ENCODE assay signal across 10 mouse cellular contexts in genomic region chr7:37338067-37338501, GRCm38 (mm10).
A peak's percentile ranks its signal among the peaks of the same experiment; 100 is the strongest.
DNase-seq lines count a peak whose midpoint lies in the region; ATAC-seq and TF ChIP-seq lines count a peak whose summit lies in the region.
"Had no signal": no experiment of that assay in that cellular context is flagged by ENCODE, and none has a peak within 500 bp of the region (broad histone marks: within the 10 kb centered on the region; RNA-seq: fewer than 3 reads in every experiment).

No protein-coding gene starts in this region.

- peak; percentile 44; the same call in 1 of the 2 replicates for ATAC-seq in forebrain, embryonic 11.5 days (replicated peaks; ENCODE audit: low FRiP score)
- ATAC-seq in limb, embryonic 12.5 days (ENCODE audit: insufficient number of reproducible peaks, insufficient read depth, low FRiP score, low TSS enrichment, low read depth), result peak; percentile 60

- no peak for TF ChIP-seq POLR2A in brain, embryonic 14.5 days (IDR thresholded peaks at IDR 0.05; ENCODE audit: borderline replicate concordance, extremely low read depth, insufficient read depth, insufficient read length, poor library complexity, severe bottlenecking)

- no peak for TF ChIP-seq CTCF in gastrocnemius, adult 2 months (IDR thresholded peaks at IDR 0.05)
- TF ChIP-seq CTCF in brain, embryonic 14.5 days (IDR thresholded peaks at IDR 0.05; ENCODE audit: borderline replicate concordance, extremely low read depth, insufficient read depth, insufficient read length), result no peak

- no peak for DNase-seq in gastrocnemius, adult 2 months
- no peak for DNase-seq in gastrocnemius, postnatal 36 days
- DNase-seq in brain, embryonic 14.5 days (ENCODE audit: low read depth), result peak; percentile 66
- no peak for DNase-seq in forebrain, embryonic 11.5 days (ENCODE audit: low spot score)
- DNase-seq in right cerebral cortex, adult 2 months (ENCODE audit: low spot score in 2 of 2), result no peak
- no peak for DNase-seq in thymus, adult 18-20 months
- DNase-seq in urinary bladder, postnatal 36 days (ENCODE audit: low spot score in 2 of 2), result no peak
- DNase-seq: B cell, adult 2 months had no signal

- peak overlapping the region; percentile 63; the same call in 1 of the 2 replicates for H3K27ac ChIP-seq in gastrocnemius, adult 2 months
- H3K27ac ChIP-seq in forebrain, embryonic 11.5 days (ENCODE audit: low read depth, low read length), result no peak overlapping the region
- H3K27ac ChIP-seq in limb, embryonic 12.5 days, result peak overlapping the region; percentile 89
- H3K27ac ChIP-seq: heart, embryonic 10.5 days had no signal

- no peaks in the 10 kb centered on the region for H3K36me3 ChIP-seq in forebrain, embryonic 11.5 days (ENCODE audit: control insufficient read depth, insufficient read depth, low read length)
- H3K36me3 ChIP-seq in limb, embryonic 12.5 days, result no peaks in the 10 kb centered on the region
- H3K36me3 ChIP-seq: heart, embryonic 10.5 days had no signal

- H3K4me2 ChIP-seq in forebrain, embryonic 11.5 days (ENCODE audit: low read depth, low read length, severe bottlenecking), result no peak overlapping the region
- peak overlapping the region; percentile 74 for H3K4me2 ChIP-seq in limb, embryonic 12.5 days

- no peak overlapping the region; the same call in 1 of the 2 replicates for H3K4me3 ChIP-seq in gastrocnemius, adult 2 months
- H3K4me3 ChIP-seq in forebrain, embryonic 11.5 days (ENCODE audit: low read depth, low read length), result no peak overlapping the region
- peak overlapping the region; percentile 40 for H3K4me3 ChIP-seq in limb, embryonic 12.5 days (replicated peaks)
- H3K4me3 ChIP-seq: heart, embryonic 10.5 days had no signal

- no peaks in the 10 kb centered on the region for H3K9me3 ChIP-seq in forebrain, embryonic 11.5 days (ENCODE audit: control insufficient read depth, low read length)
- no peaks in the 10 kb centered on the region for H3K9me3 ChIP-seq in limb, embryonic 12.5 days
- H3K9me3 ChIP-seq: heart, embryonic 10.5 days had no signal

- intact Hi-C loops in gastrocnemius, adult 2 months (cut with DNase I), result no loop called here
- intact Hi-C loops in gastrocnemius, postnatal 36 days (cut with DNase I), result no loop called here

- no peaks in the 10 kb centered on the region for H3K27me3 ChIP-seq in forebrain, embryonic 11.5 days (ENCODE audit: control insufficient read depth, insufficient read depth, low read length)
- H3K27me3 ChIP-seq in limb, embryonic 12.5 days, result peaks cover 15% of the 10 kb centered on the region; the same call in 1 of the 2 replicates

- H3K9ac ChIP-seq in forebrain, embryonic 11.5 days (ENCODE audit: low read length), result peak overlapping the region; percentile 38; the same call in 1 of the 2 replicates
- peak overlapping the region; percentile 37; the same call in 1 of the 2 replicates for H3K9ac ChIP-seq in limb, embryonic 12.5 days (replicated peaks)

- WGBS in forebrain, embryonic 11.5 days, result 26% methylated on average over 11 of the region's 11 CpGs
- WGBS in limb, embryonic 12.5 days, result 3% methylated on average over 11 of the region's 11 CpGs

- H3K4me1 ChIP-seq in forebrain, embryonic 11.5 days (replicated peaks; ENCODE audit: control insufficient read depth, insufficient read depth, low read length), result peaks cover 20% of the 10 kb centered on the region
- H3K4me1 ChIP-seq in limb, embryonic 12.5 days (replicated peaks), result peaks cover 54% of the 10 kb centered on the region
